Mouse (Mus musculus) MEL (cell line): ENCODE measurements around the gene Mms19. TPM values are rescaled to one million over a fixed set of nuclear protein-coding genes. Genes with fewer than 3 reads are reported as not detected.

Experiments
- DNase-seq: peaks from one replicate; pipeline ENCODE4 v3.0.0; 2011; ENCODE audit warnings: low read depth, low spot score
- H3K27ac ChIP-seq: 2 replicates; pipeline ENCODE4 v1.5.1; 2012; ENCODE audit warnings: low read depth, mild to moderate bottlenecking, control low read depth, low read length, moderate library complexity; ENCODE audit not compliant: control insufficient read depth
- H3K27me3 ChIP-seq, 2 experiments: fragments of 150-350 bp in 1 of 2; sonication (generic) in 1 of 2; 2 replicates each; pipeline ENCODE4 v1.6.1; 2012; ENCODE audit warnings: low read length in 2 of 2, mild to moderate bottlenecking in 2 of 2, improper control_type of control experiment in 1 of 2, moderate library complexity in 1 of 2; ENCODE audit not compliant: insufficient read depth in 2 of 2, control insufficient read depth in 1 of 2
- H3K36me3 ChIP-seq, 2 experiments: 2 replicates each; pipeline ENCODE4 v1.6.1; 2012 to 2014; ENCODE audit warnings: low read length in 2 of 2, improper control_type of control experiment in 1 of 2, inconsistent platforms in 1 of 2, mild to moderate bottlenecking in 1 of 2; ENCODE audit not compliant: insufficient read depth in 2 of 2, control insufficient read depth in 1 of 2
- H3K4me1 ChIP-seq, 2 experiments: fragments of 150-350 bp in 1 of 2; sonication (generic) in 1 of 2; 2 replicates each; pipeline ENCODE4 v1.6.1; 2012; ENCODE audit warnings: low read length in 2 of 2, improper control_type of control experiment in 1 of 2, mild to moderate bottlenecking in 1 of 2; ENCODE audit not compliant: insufficient read depth in 2 of 2, control insufficient read depth in 1 of 2
- H3K4me3 ChIP-seq, 2 experiments: fragments of 150-350 bp in 1 of 2; sonication (generic) in 1 of 2; 2 replicates each; pipeline ENCODE4 v1.5.1; 2012; ENCODE audit warnings: low read depth in 2 of 2, low read length in 2 of 2, mild to moderate bottlenecking in 2 of 2, moderate library complexity in 2 of 2, control low read depth in 1 of 2, improper control_type of control experiment in 1 of 2; ENCODE audit not compliant: control insufficient read depth in 1 of 2, insufficient read depth in 1 of 2
- H3K79me2 ChIP-seq: 2 replicates; pipeline ENCODE4 v1.6.1; 2012; ENCODE audit warnings: mild to moderate bottlenecking, low read length, moderate library complexity; ENCODE audit not compliant: control insufficient read depth, poor library complexity, insufficient read depth
- H3K9ac ChIP-seq: 2 replicates; pipeline ENCODE4 v1.6.1; 2012; ENCODE audit warnings: low read depth, mild to moderate bottlenecking, control low read depth, low read length, moderate library complexity; ENCODE audit not compliant: control insufficient read depth, poor library complexity, severe bottlenecking
- H3K9me3 ChIP-seq: fragments of 150-350 bp; sonication (generic); replicated peaks from 2 replicates; pipeline ENCODE4 v1.6.1; 2012; ENCODE audit warnings: mild to moderate bottlenecking, low read length, improper control_type of control experiment, moderate library complexity; ENCODE audit not compliant: insufficient read depth
- CHD1 ChIP-seq: IDR thresholded peaks from 2 replicates; pipeline ENCODE4 v1.6.1; 2012; ENCODE audit warnings: low read depth, mild to moderate bottlenecking, inconsistent platforms, low read length, improper control_type of control experiment
- CHD2 ChIP-seq: IDR thresholded peaks from 2 replicates; pipeline ENCODE4 v1.6.1; 2011; ENCODE audit warnings: low read length, improper control_type of control experiment
- CTCF ChIP-seq, 3 experiments: IDR thresholded peaks in 2 of 3; conservative IDR thresholded peaks in 1 of 3; 2 replicates each; pipeline ENCODE4 v1.5.1; 2011 to 2012; ENCODE audit warnings: low read length in 3 of 3, low read depth in 2 of 3, mild to moderate bottlenecking in 2 of 3, improper control_type of control experiment in 1 of 3, inconsistent platforms in 1 of 3, mixed read lengths in 1 of 3, moderate library complexity in 1 of 3; ENCODE audit not compliant: control insufficient read depth in 1 of 3, insufficient read depth in 1 of 3, poor library complexity in 1 of 3, severe bottlenecking in 1 of 3
- EP300 ChIP-seq, 2 experiments: IDR thresholded peaks; 2 replicates each; pipeline ENCODE4 v1.6.1; 2011; ENCODE audit warnings: improper control_type of control experiment in 2 of 2, low read length in 2 of 2, low read depth in 1 of 2, mild to moderate bottlenecking in 1 of 2
- MAFK ChIP-seq: IDR thresholded peaks from 2 replicates; pipeline ENCODE4 v1.6.1; 2011; ENCODE audit warnings: low read depth, mild to moderate bottlenecking, low read length, improper control_type of control experiment, borderline replicate concordance
- MYC ChIP-seq: IDR thresholded peaks from 2 replicates; pipeline ENCODE4 v1.6.1; 2011; ENCODE audit warnings: low read depth, mild to moderate bottlenecking, low read length, improper control_type of control experiment, moderate library complexity
- POLR2A ChIP-seq, 2 experiments: IDR thresholded peaks; 2 replicates each; pipeline ENCODE4 v1.6.1; 2011 to 2012; ENCODE audit warnings: low read length in 2 of 2, mild to moderate bottlenecking in 2 of 2, control low read depth in 1 of 2, improper control_type of control experiment in 1 of 2, low read depth in 1 of 2, moderate library complexity in 1 of 2; ENCODE audit not compliant: control insufficient read depth in 1 of 2, insufficient read depth in 1 of 2, poor library complexity in 1 of 2
- POLR2AphosphoS5 ChIP-seq: IDR thresholded peaks from 2 replicates; pipeline ENCODE4 v1.6.1; 2012; ENCODE audit warnings: low read depth, borderline replicate concordance, mild to moderate bottlenecking, inconsistent platforms, low read length, moderate library complexity, mixed read lengths
- RCOR1 ChIP-seq: IDR thresholded peaks from 2 replicates; pipeline ENCODE4 v1.6.1; 2012; ENCODE audit warnings: low read depth, mild to moderate bottlenecking, inconsistent platforms, low read length, improper control_type of control experiment
- SIN3A ChIP-seq: IDR thresholded peaks from 2 replicates; pipeline ENCODE4 v1.6.1; 2012; ENCODE audit warnings: low read length, improper control_type of control experiment, inconsistent platforms
- TAL1 ChIP-seq: IDR thresholded peaks from 2 replicates; pipeline ENCODE4 v1.6.1; 2012; ENCODE audit warnings: mild to moderate bottlenecking, inconsistent platforms, low read length, moderate library complexity, mixed read lengths
- TBP ChIP-seq: IDR thresholded peaks from 2 replicates; pipeline ENCODE4 v1.8.0; 2011; ENCODE audit warnings: low read depth, low read length, improper control_type of control experiment
- TCF12 ChIP-seq: IDR thresholded peaks from 2 replicates; pipeline ENCODE4 v1.6.1; 2014; ENCODE audit warnings: low read depth, mild to moderate bottlenecking, inconsistent platforms, low read length, improper control_type of control experiment, moderate library complexity
- UBTF ChIP-seq: IDR thresholded peaks from 2 replicates; pipeline ENCODE4 v1.6.1; 2012; ENCODE audit warnings: low read depth, mild to moderate bottlenecking, inconsistent platforms, low read length, improper control_type of control experiment, moderate library complexity, borderline replicate concordance; ENCODE audit not compliant: insufficient read depth
- USF2 ChIP-seq, 2 experiments: IDR thresholded peaks; 2 replicates each; pipeline ENCODE4 v1.6.1; 2011 to 2012; ENCODE audit warnings: improper control_type of control experiment in 2 of 2, low read length in 2 of 2, borderline replicate concordance in 1 of 2, inconsistent platforms in 1 of 2, low read depth in 1 of 2, mild to moderate bottlenecking in 1 of 2; ENCODE audit not compliant: insufficient read depth in 1 of 2
- ZMIZ1 ChIP-seq: IDR thresholded peaks from 2 replicates; pipeline ENCODE4 v1.6.1; 2012; ENCODE audit warnings: low read depth, mild to moderate bottlenecking, inconsistent platforms, low read length, improper control_type of control experiment, moderate library complexity
- polyA plus RNA-seq, 2 experiments: library from polyadenylated mRNA; stranded (reverse) in 1 of 2; unstranded in 1 of 2; fragments of >175 nt in 1 of 2; fragments of >200 nt in 1 of 2; gene quantifications; 2 replicates each; pipeline versions ENCODE4 v1.2.1 to v1.2.4; 2012; ENCODE audit warnings: low replicate concordance in 2 of 2, low read depth in 1 of 2; ENCODE audit not compliant: insufficient read length in 2 of 2, insufficient read depth in 1 of 2, missing spikeins in 1 of 2
- total RNA-seq: library from RNA; depleted of rRNA; stranded (reverse); fragments of 300-350 nt; gene quantifications from 2 replicates; pipeline ENCODE4 v1.2.3, GENCODE M21; 2012

Mms19 gene
- total and polyA plus RNA-seq, 3 experiments: 25.6 to 88.6 TPM; not detected in 1

- Histone ChIP-seq H3K4me1 (no peaks in the 10 kb centered on the region), H3K4me3 (no peak overlapping the region), H3K27me3 (no peaks in the 10 kb centered on the region), H3K27ac (no peak overlapping the region), H3K9me3 (no peaks in the 10 kb centered on the region), H3K9ac (no peak overlapping the region), H3K36me3 (peaks cover 0 to 66% of the 10 kb centered on the region in 2 experiments; a peak in 2 of 4 replicates), H3K79me2 (no peaks in the 10 kb centered on the region)
- TF ChIP-seq CTCF (IDR thresholded peaks at IDR 0.05 in 2 of 3, conservative IDR thresholded peaks at IDR 0.05 in 1 of 3; ENCODE audit: control insufficient read depth in 1 of 3, insufficient read depth in 1 of 3, low read depth in 2 of 3, low read length in 3 of 3, poor library complexity in 1 of 3, severe bottlenecking in 1 of 3) (no peak), RCOR1 (no peak), ZMIZ1 (0 out of 2 replicates have a peak, but pooled peaks have one; percentile 21), TAL1 (no peak), POLR2AphosphoS5 (peak; percentile 56; the same call in 1 of the 2 replicates), MAFK (no peak), MYC (no peak), POLR2A (IDR thresholded peaks at IDR 0.05; ENCODE audit: control insufficient read depth in 1 of 2, insufficient read depth in 1 of 2, low read depth in 1 of 2, low read length in 2 of 2, poor library complexity in 1 of 2) (peak in 1 of 2 experiments; percentile 40; a peak in 1 of 4 replicates), EP300 (IDR thresholded peaks at IDR 0.05; ENCODE audit: low read depth in 1 of 2, low read length in 2 of 2) (no peak)
- DNase-seq: no peak
Observed at GRCm38 (mm10) chr19:41943841-41944240, 37.1 kb downstream of the Mms19 start.

GRCm38 (mm10) chr19:41938539-41938938 is 42.4 kb downstream of the Mms19 start:
- no peaks in the 10 kb centered on the region for H3K27me3 ChIP-seq
- no peak for DNase-seq
- no peak overlapping the region for H3K27ac ChIP-seq
- no peak overlapping the region for H3K4me3 ChIP-seq
- H3K36me3 ChIP-seq: peaks cover 12 to 29% of the 10 kb centered on the region in 2 experiments
- peaks cover 17% of the 10 kb centered on the region for H3K79me2 ChIP-seq
- H3K9me3 ChIP-seq: no peaks in the 10 kb centered on the region
- no peak overlapping the region for H3K9ac ChIP-seq
- TF ChIP-seq TAL1 (no peak), CHD1 (no peak), MAFK (no peak), SIN3A (no peak), TBP (no peak), CHD2 (no peak), POLR2A (IDR thresholded peaks at IDR 0.05; ENCODE audit: control insufficient read depth in 1 of 2, insufficient read depth in 1 of 2, low read depth in 1 of 2, low read length in 2 of 2, poor library complexity in 1 of 2) (peak in 1 of 2 experiments; percentile 19; a peak in 1 of 4 replicates), CTCF (IDR thresholded peaks at IDR 0.05 in 2 of 3, conservative IDR thresholded peaks at IDR 0.05 in 1 of 3; ENCODE audit: control insufficient read depth in 1 of 3, insufficient read depth in 1 of 3, low read depth in 2 of 3, low read length in 3 of 3, poor library complexity in 1 of 3, severe bottlenecking in 1 of 3) (no peak), MYC (no peak)
- peaks cover 4 to 7% of the 10 kb centered on the region in 2 experiments for H3K4me1 ChIP-seq

GRCm38 (mm10) chr19:41935921-41936320 is 45.0 kb downstream of the Mms19 start:
- peaks cover 11 to 23% of the 10 kb centered on the region in 2 experiments for H3K36me3 ChIP-seq

More at GRCm38 (mm10) chr19:41935921-41936320, 45.0 kb downstream of the Mms19 start:
- peaks cover 39% of the 10 kb centered on the region for H3K79me2 ChIP-seq
- no peak overlapping the region for H3K4me3 ChIP-seq
- DNase-seq: no peak
- no peaks in the 10 kb centered on the region for H3K27me3 ChIP-seq
- H3K27ac ChIP-seq: no peak overlapping the region
- TF ChIP-seq TCF12 (no peak), UBTF (no peak), USF2 (IDR thresholded peaks at IDR 0.05; ENCODE audit: borderline replicate concordance in 1 of 2, insufficient read depth in 1 of 2, low read depth in 1 of 2, low read length in 2 of 2) (no peak)
- H3K9ac ChIP-seq: no peak overlapping the region
- no peaks in the 10 kb centered on the region for H3K9me3 ChIP-seq
- H3K4me1 ChIP-seq: peaks cover 4 to 15% of the 10 kb centered on the region in 2 experiments
